Mouse (Mus musculus) embryonic facial prominence, embryonic 14.5 days (tissue): ENCODE results near the gene Lhx9. TPM values are rescaled to one million over a fixed set of nuclear protein-coding genes. Genes with fewer than 3 reads are reported as not detected.
"Not testable (repeated sequence)": the region's sequence is repeated elsewhere in the genome, so short reads cannot be mapped to it uniquely, and the experiment has no call there.

Experiments
- ATAC-seq: fragments of 200-750 bp; cut with Nextera tagmentation; 2 replicates; pipeline ENCODE4 v1.8.0; 2017; ENCODE audit warnings: low read depth, moderate number of reproducible peaks, moderate TSS enrichment
- DNase-seq: peaks from one replicate; pipeline ENCODE4 v3.0.0-alpha.2; 2015; ENCODE audit warnings: low spot score
- H3K27ac ChIP-seq: fragments of 300-500 bp; sonication (generic); replicated peaks from 2 replicates; pipeline ENCODE4 v1.5.1; 2014; ENCODE audit warnings: low read depth, mild to moderate bottlenecking, low read length, moderate library complexity
- H3K27me3 ChIP-seq: fragments of 300-500 bp; sonication (generic); replicated peaks from 2 replicates; pipeline ENCODE4 v1.6.1; 2014; ENCODE audit warnings: low read length; ENCODE audit not compliant: control insufficient read depth, insufficient read depth
- H3K36me3 ChIP-seq: fragments of 300-500 bp; sonication (generic); 2 replicates; pipeline ENCODE4 v1.6.1; 2014; ENCODE audit warnings: low read length, mixed read lengths; ENCODE audit not compliant: control insufficient read depth, insufficient read depth
- H3K4me1 ChIP-seq: fragments of 300-500 bp; sonication (generic); 2 replicates; pipeline ENCODE4 v1.6.1; 2014; ENCODE audit warnings: antibody characterized with exemption, low read length; ENCODE audit not compliant: control insufficient read depth, insufficient read depth
- H3K4me2 ChIP-seq: fragments of 300-500 bp; sonication (generic); 2 replicates; pipeline ENCODE4 v1.6.1; 2014; ENCODE audit warnings: low read depth, mild to moderate bottlenecking, low read length, moderate library complexity, mixed read lengths
- H3K4me3 ChIP-seq: fragments of 300-500 bp; sonication (generic); 2 replicates; pipeline ENCODE4 v1.5.1; 2014; ENCODE audit warnings: low read depth, mild to moderate bottlenecking, low read length
- H3K9ac ChIP-seq: fragments of 300-500 bp; sonication (generic); 2 replicates; pipeline ENCODE4 v1.6.1; 2014; ENCODE audit warnings: low read depth, mild to moderate bottlenecking, low read length, moderate library complexity, mixed read lengths
- H3K9me3 ChIP-seq: fragments of 300-500 bp; sonication (generic); 2 replicates; pipeline ENCODE4 v1.6.1; 2016; ENCODE audit warnings: low read length; ENCODE audit not compliant: control insufficient read depth
- WGBS: fragments of 180-500 bp; shearing (Covaris S2); extraction: QIAGEN DNeasy Blood & Tissue Kit; methylation state at CpG from one replicate; pipeline ENCODE4 v1.1.7; 2014; 5-methylcytosine and 5-hydroxymethylcytosine counted together
- polyA plus RNA-seq: library from polyadenylated mRNA; unstranded; fragments of >200 nt; fragmentation: Nextera tagmentation; extraction: Ambion mirVana; gene quantifications from 2 replicates; pipeline ENCODE4 v1.2.1, GENCODE M21; 2014

Gene Lhx9
- 0.26 and 0.28 TPM in 2 replicates for polyA plus RNA-seq

- ATAC-seq: peak; percentile 69
Measured at GRCm38 (mm10) chr1:138848511-138849109, at the start of gene Lhx9. TSS of gene Lhx9 (minus strand) at chr1:138848577.

GRCm38 (mm10) chr1:138896088-138896487, 47.7 kb upstream of the Lhx9 start:
- Histone ChIP-seq H3K4me2 (no peak overlapping the region), H3K36me3 (no peaks in the 10 kb centered on the region), H3K4me1 (no peaks in the 10 kb centered on the region), H3K27ac (no peak overlapping the region), H3K4me3 (no peak overlapping the region), H3K9ac (no peak overlapping the region), H3K9me3 (no peaks in the 10 kb centered on the region), H3K27me3 (no peaks in the 10 kb centered on the region)
- DNase-seq: no peak
- ATAC-seq: no peak
- WGBS: 79% methylated on average over 3 of the region's 3 CpGs

More at GRCm38 (mm10) chr1:138848511-138849109, at the start of gene Lhx9:
- no peak for DNase-seq
- Histone ChIP-seq H3K4me1 (peaks cover 5% of the 10 kb centered on the region), H3K27ac (no peak within 1 kb of the TSS), H3K27me3 (peaks cover 70% of the 10 kb centered on the region), H3K4me2 (peak within 1 kb of the TSS; percentile 53), H3K9ac (0 out of 2 replicates have a peak within 1 kb of the TSS, but pooled peaks have one; percentile 31), H3K36me3 (peaks cover 6% of the 10 kb centered on the region; the same call in 1 of the 2 replicates), H3K9me3 (no peaks in the 10 kb centered on the region), H3K4me3 (peak within 1 kb of the TSS; percentile 33)
- WGBS: 2% methylated on average over 27 of the region's 33 CpGs

DNA sequence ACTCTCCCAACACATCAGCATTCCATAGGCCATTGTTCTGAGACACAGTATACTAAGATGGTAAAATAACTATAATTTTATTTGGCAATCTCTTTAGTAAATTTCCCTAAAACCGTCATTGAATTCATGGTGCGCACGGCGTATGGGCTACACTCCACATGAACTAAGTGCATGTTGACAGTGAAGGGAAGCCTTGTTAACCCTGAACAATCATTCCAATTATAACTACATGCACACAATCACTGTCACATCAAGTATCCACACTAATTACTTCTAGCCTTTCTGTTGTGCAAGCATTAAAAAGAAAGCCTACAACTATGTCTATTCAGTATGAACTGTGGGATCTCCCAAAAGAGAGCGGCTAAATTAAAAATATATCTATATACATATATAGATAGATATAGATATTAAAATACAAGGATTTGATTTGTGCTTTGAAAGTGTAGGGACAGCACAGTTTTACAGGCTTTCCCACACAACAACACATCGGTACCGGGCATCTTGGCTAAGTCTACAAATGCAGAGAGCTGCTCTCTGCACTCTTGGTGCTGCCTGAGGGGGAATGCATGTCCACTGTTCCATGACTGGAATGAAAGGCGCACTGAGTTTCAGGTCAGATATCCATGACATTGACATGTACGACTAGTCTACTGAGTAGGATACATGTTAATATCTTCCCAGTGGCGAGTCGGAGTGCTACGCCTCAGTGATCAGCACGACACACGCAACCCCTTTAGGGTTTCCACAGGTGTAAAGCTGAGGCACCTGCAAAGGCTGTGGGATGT, 29.3 kb upstream of the Lhx9 start:
- Histone ChIP-seq H3K36me3 (no peaks in the 10 kb centered on the region), H3K4me1 (no peaks in the 10 kb centered on the region), H3K9me3 (no peaks in the 10 kb centered on the region), H3K27ac (no peak overlapping the region), H3K27me3 (no peaks in the 10 kb centered on the region), H3K4me2 (no peak overlapping the region), H3K9ac (no peak overlapping the region), H3K4me3 (no peak overlapping the region)
- no peak; the same call in 1 of the 2 replicates for ATAC-seq
- WGBS: 88% methylated on average over 14 of the region's 14 CpGs
- DNase-seq: no peak

- Histone ChIP-seq H3K27me3 (no peaks in the 10 kb centered on the region), H3K4me3 (peak overlapping the region; percentile 20), H3K4me2 (peak overlapping the region; percentile 45), H3K4me1 (no peaks in the 10 kb centered on the region), H3K27ac (no peak overlapping the region), H3K36me3 (no peaks in the 10 kb centered on the region), H3K9me3 (no peaks in the 10 kb centered on the region), H3K9ac (no peak overlapping the region)
- ATAC-seq (peak; percentile 37; the same call in 1 of the 2 replicates), DNase-seq (peak; percentile 48)
- 56% methylated on average over 16 of the region's 16 CpGs for WGBS
Measured at GRCm38 (mm10) chr1:138876371-138877045, 28.1 kb upstream of the Lhx9 start.

DNA sequence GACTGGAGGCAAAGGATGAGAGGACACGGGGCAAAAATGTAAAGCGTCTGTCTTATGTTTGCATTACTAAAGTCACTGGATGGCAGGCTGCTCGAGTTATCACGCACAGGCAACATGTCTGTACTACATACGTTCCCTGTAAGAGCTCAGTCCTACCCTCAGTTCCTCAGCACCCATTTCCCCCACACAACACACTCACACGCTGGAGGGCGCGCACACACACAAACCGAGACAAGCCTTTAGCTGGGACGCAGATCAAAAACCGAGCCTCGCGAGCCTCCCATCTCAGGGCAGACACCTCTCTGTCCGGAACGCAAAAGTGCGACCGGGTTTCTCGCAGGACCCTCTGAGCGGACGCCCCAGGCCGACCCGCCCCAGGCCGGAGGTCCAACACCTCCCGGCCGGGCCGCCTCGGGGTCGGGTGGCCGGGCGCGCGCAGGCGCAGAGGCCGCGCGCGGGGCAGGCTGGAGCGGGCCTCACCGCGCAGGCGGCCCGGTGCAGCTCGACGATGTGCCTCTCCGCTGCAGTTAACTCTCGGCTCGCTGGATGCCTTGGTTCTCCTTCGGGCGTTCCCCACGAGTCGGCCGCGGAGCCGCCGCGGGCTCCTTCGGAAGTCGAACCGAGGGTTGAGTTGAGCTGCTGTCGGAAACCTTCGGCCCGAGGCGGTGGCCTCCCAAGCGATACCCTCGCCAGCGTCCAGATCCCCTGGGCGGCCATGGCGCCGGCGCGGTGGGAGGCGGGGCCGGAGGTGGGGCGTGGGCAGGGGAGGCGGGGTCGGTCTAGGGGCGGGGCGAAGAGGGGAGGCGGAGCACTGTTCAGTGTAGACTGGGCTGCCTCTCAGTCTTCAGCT, 7.9 kb upstream of the Lhx9 start, which contains the start of gene 2310009B15Rik:
Gene 2310009B15Rik (minus strand): TSS at position 752 of the 850 bp plus-strand sequence.
- 0% methylated on average over 14 of the region's 79 CpGs for WGBS
- peak within 1 kb of the TSS; percentile 46 for H3K4me3 ChIP-seq
- H3K36me3 ChIP-seq, H3K4me1 ChIP-seq, H3K9me3 ChIP-seq, H3K27me3 ChIP-seq: not testable (repeated sequence)
- peak within 1 kb of the TSS; percentile 28 for H3K4me2 ChIP-seq
- peak; percentile 99 for ATAC-seq
- peak; percentile 86 for DNase-seq
- H3K27ac ChIP-seq: peak within 1 kb of the TSS; percentile 81
- H3K9ac ChIP-seq: peak within 1 kb of the TSS; percentile 60

GRCm38 (mm10) chr1:138850823-138851222, 2.4 kb upstream of the Lhx9 start:
- Histone ChIP-seq H3K4me3 (no peak overlapping the region), H3K4me2 (no peak overlapping the region), H3K9me3 (no peaks in the 10 kb centered on the region), H3K36me3 (peaks cover 6% of the 10 kb centered on the region; the same call in 1 of the 2 replicates), H3K27me3 (peaks cover 48% of the 10 kb centered on the region), H3K4me1 (peaks cover 5% of the 10 kb centered on the region), H3K9ac (no peak overlapping the region), H3K27ac (no peak overlapping the region)
- no peak for ATAC-seq
- no peak for DNase-seq
- 69% methylated on average over 1 of the region's 1 CpGs for WGBS

- ATAC-seq (no peak), DNase-seq (no peak)
- Histone ChIP-seq H3K4me2 (no peak overlapping the region), H3K27me3 (peaks cover 55% of the 10 kb centered on the region), H3K27ac (no peak overlapping the region), H3K36me3 (peaks cover 6% of the 10 kb centered on the region; the same call in 1 of the 2 replicates), H3K9me3 (no peaks in the 10 kb centered on the region), H3K4me3 (no peak overlapping the region), H3K4me1 (peaks cover 5% of the 10 kb centered on the region), H3K9ac (no peak overlapping the region)
- 11% methylated on average over 2 of the region's 4 CpGs for WGBS
Measured at GRCm38 (mm10) chr1:138850161-138850539, 1.8 kb upstream of the Lhx9 start.
